Mouse (Mus musculus): ENCODE results near the gene Asb6. TPM values are rescaled to one million over a fixed set of nuclear protein-coding genes. Genes with fewer than 3 reads are reported as not detected.

Gene Asb6
- total and polyA plus RNA-seq, 3 experiments: 21.9 to 30.0 (median 23.7) TPM

DNA sequence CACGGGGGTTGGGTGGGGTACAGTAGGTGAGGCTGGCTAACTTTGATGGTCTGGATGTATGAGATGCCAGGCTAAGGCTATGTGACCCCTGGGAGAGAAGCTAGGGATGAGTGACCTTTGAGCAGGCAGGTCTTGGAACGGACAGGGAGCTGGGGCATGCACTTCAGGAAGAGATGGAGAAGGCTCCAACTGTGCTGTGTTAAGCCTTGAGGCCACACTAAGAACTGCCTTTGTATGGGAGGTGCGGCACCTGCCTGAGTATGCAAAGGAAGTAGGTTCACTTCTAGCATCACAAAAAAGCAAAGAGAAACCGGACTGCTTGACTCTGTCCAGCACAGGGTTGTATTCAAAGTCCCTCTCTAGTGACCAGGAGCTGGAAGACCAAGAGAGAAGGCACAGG lies 51.9 kb downstream of the Asb6 start:
- Histone ChIP-seq H3K4me2 (ENCODE audit: insufficient read depth, low read depth, poor library complexity, severe bottlenecking) (no peak overlapping the region), H3K79me2 (replicated peaks; ENCODE audit: control insufficient read depth, extremely low read depth, insufficient read depth, poor library complexity, severe bottlenecking) (no peaks in the 10 kb centered on the region), H3K27me3 (replicated peaks) (peaks cover 14% of the 10 kb centered on the region), H3K27ac (ENCODE audit: insufficient read depth, low read depth) (no peak overlapping the region), H3K4me1 (ENCODE audit: control insufficient read depth in 1 of 2, insufficient read depth in 2 of 2) (peaks cover 3 to 31% of the 10 kb centered on the region in 2 experiments; a peak in 3 of 4 replicates), H3K36me3 (replicated peaks in 1 of 2; ENCODE audit: control insufficient read depth in 1 of 2, insufficient read depth in 1 of 2, low read length in 1 of 2) (no peaks in the 10 kb centered on the region), H3K9ac (ENCODE audit: insufficient read depth, low read depth) (no peak overlapping the region), H3K9me3 (replicated peaks; ENCODE audit: low read length) (no peaks in the 10 kb centered on the region), H3K4me3 (replicated peaks in 1 of 3; ENCODE audit: low read depth in 2 of 3, low read length in 2 of 3, poor library complexity in 1 of 3) (no peak overlapping the region)
- dilution Hi-C loops (cut with MboI; ENCODE audit: extremely low pct_ligation_motif_present, extremely low pct_unique_long_range_greater_than_20kb, low sequenced_read_pairs) (no loop called here), in situ Hi-C loops (cut with MboI; ENCODE audit: low pct_ligation_motif_present, low pct_unique_long_range_greater_than_20kb, low sequenced_read_pairs) (no loop called here)
- DNase-seq (ENCODE audit: extremely low read depth): no peak
- TF ChIP-seq RAD21 (IDR thresholded peaks at IDR 0.05; ENCODE audit: low read depth, low read length) (no peak), HCFC1 (IDR thresholded peaks at IDR 0.05; ENCODE audit: low read depth, low read length) (no peak), UBTF (IDR thresholded peaks at IDR 0.05; ENCODE audit: low read depth, low read length) (no peak), NRF1 (IDR thresholded peaks at IDR 0.05; ENCODE audit: low read depth, low read length) (no peak), NELFE (IDR thresholded peaks at IDR 0.05; ENCODE audit: low read depth, low read length) (no peak), E2F4 (IDR thresholded peaks at IDR 0.05; ENCODE audit: insufficient replicate concordance, low read depth, low read length) (no peak), MAFK (IDR thresholded peaks at IDR 0.05; ENCODE audit: insufficient replicate concordance, low read length) (no peak), TCF12 (IDR thresholded peaks at IDR 0.05; ENCODE audit: low read depth, low read length) (no peak)

DNA sequence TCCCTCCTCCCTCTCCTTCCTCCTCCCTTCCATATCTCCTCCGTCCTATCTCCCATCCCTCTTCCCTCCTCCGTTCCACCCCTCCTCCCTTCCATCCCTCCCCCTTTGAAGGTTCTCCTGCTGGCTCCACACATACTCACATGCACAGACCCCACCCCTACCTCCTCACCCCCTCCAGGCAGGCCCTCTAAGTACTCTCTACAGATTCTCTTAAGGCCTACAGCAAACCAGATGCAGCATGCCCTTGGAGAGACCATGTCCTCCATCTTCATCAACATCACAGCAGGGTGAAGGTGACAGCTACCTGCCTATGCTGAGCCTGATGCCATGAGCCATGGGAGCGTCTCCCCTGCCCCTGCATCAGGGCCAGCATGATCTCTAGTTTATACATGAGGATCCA lies 52.9 kb downstream of the Asb6 start:
- Histone ChIP-seq H3K27ac (ENCODE audit: insufficient read depth, low read depth) (no peak overlapping the region), H3K36me3 (replicated peaks in 1 of 2; ENCODE audit: control insufficient read depth in 1 of 2, insufficient read depth in 1 of 2, low read length in 1 of 2) (no peaks in the 10 kb centered on the region), H3K9ac (ENCODE audit: insufficient read depth, low read depth) (no peak overlapping the region), H3K4me1 (ENCODE audit: control insufficient read depth in 1 of 2, insufficient read depth in 2 of 2) (peaks cover 3 to 40% of the 10 kb centered on the region in 2 experiments; a peak in 3 of 4 replicates), H3K27me3 (replicated peaks) (peaks cover 14% of the 10 kb centered on the region), H3K4me2 (ENCODE audit: insufficient read depth, low read depth, poor library complexity, severe bottlenecking) (no peak overlapping the region), H3K79me2 (replicated peaks; ENCODE audit: control insufficient read depth, extremely low read depth, insufficient read depth, poor library complexity, severe bottlenecking) (no peaks in the 10 kb centered on the region), H3K4me3 (replicated peaks in 1 of 3; ENCODE audit: low read depth in 2 of 3, low read length in 2 of 3, poor library complexity in 1 of 3) (no peak overlapping the region), H3K9me3 (replicated peaks; ENCODE audit: low read length) (no peaks in the 10 kb centered on the region)
- dilution Hi-C loops (cut with MboI; ENCODE audit: extremely low pct_ligation_motif_present, extremely low pct_unique_long_range_greater_than_20kb, low sequenced_read_pairs) (no loop called here), in situ Hi-C loops (cut with MboI; ENCODE audit: low pct_ligation_motif_present, low pct_unique_long_range_greater_than_20kb, low sequenced_read_pairs) (no loop called here)
- TF ChIP-seq PAX5 (IDR thresholded peaks at IDR 0.05; ENCODE audit: low read length) (no peak), ELF1 (IDR thresholded peaks at IDR 0.05; ENCODE audit: low read depth, low read length) (no peak), JUN (IDR thresholded peaks at IDR 0.05; ENCODE audit: insufficient read depth, low read depth, low read length) (no peak), ZMIZ1 (IDR thresholded peaks at IDR 0.05; ENCODE audit: low read depth, low read length) (no peak), MAZ (IDR thresholded peaks at IDR 0.05; ENCODE audit: low read depth, low read length) (no peak), ZNF384 (IDR thresholded peaks at IDR 0.05; ENCODE audit: low read depth, low read length) (no peak), USF1 (IDR thresholded peaks at IDR 0.05; ENCODE audit: low read depth, low read length) (no peak), CTCF (conservative IDR thresholded peaks at IDR 0.05 in 1 of 2, IDR thresholded peaks at IDR 0.05 in 1 of 2; ENCODE audit: low read depth in 2 of 2, low read length in 2 of 2) (no peak), RCOR1 (conservative IDR thresholded peaks at IDR 0.05; ENCODE audit: low read depth, low read length) (no peak), NELFE (IDR thresholded peaks at IDR 0.05; ENCODE audit: low read depth, low read length) (no peak)
- no peak for DNase-seq (ENCODE audit: extremely low read depth)
